Mouse (Mus musculus) cerebellum, adult 8-10 months (tissue): ENCODE measurements around the gene Cd37.

Experiments used
- DNase-seq: peaks from one replicate; pipeline ENCODE4 v3.0.0; 2022

Gene Cd37

GRCm38 (mm10) chr7:45198435-45198834 lies 40.5 kb downstream of the Cd37 start:
- DNase-seq, result peak; percentile 91

GRCm38 (mm10) chr7:45196994-45197393 lies 41.9 kb downstream of the Cd37 start:
- DNase-seq, result peak; percentile 27

- peak; percentile 39 for DNase-seq
Observed at GRCm38 (mm10) chr7:45196176-45196535, 42.8 kb downstream of the Cd37 start.

GRCm38 (mm10) chr7:45195341-45196175 lies 43.4 kb downstream of the Cd37 start:
- peak; percentile 51 for DNase-seq

GRCm38 (mm10) chr7:45193871-45194785 lies 44.8 kb downstream of the Cd37 start:
- DNase-seq, result peak; percentile 54

GRCm38 (mm10) chr7:45193406-45193805 lies 45.5 kb downstream of the Cd37 start:
- peak; percentile 63 for DNase-seq

- peak; percentile 37 for DNase-seq
Observed at GRCm38 (mm10) chr7:45192585-45193310, 46.2 kb downstream of the Cd37 start.

GRCm38 (mm10) chr7:45191803-45192363 lies 47.0 kb downstream of the Cd37 start:
- DNase-seq, result peak; percentile 82

- DNase-seq, result no peak
Observed at GRCm38 (mm10) chr7:45191161-45191560, 47.8 kb downstream of the Cd37 start.

- DNase-seq, result no peak
Observed at GRCm38 (mm10) chr7:45190186-45190585, 48.7 kb downstream of the Cd37 start.

GRCm38 (mm10) chr7:45189600-45189999 lies 49.3 kb downstream of the Cd37 start:
- no peak for DNase-seq

GRCm38 (mm10) chr7:45185921-45186320 lies 53.0 kb downstream of the Cd37 start:
- DNase-seq, result no peak

- DNase-seq, result no peak
Observed at GRCm38 (mm10) chr7:45183672-45184071, 55.2 kb downstream of the Cd37 start.
